Mouse (Mus musculus) midbrain, embryonic 14.5 days (tissue): ENCODE data around the gene Tmem236. TPM values are rescaled to one million over a fixed set of nuclear protein-coding genes. Genes with fewer than 3 reads are reported as not detected.

Source experiments
- ATAC-seq: fragments of 200-750 bp; cut with Nextera tagmentation; 2 replicates; pipeline ENCODE4 v1.8.0; 2017; ENCODE audit warnings: moderate number of reproducible peaks, moderate library complexity; ENCODE audit not compliant: low FRiP score, low TSS enrichment
- DNase-seq: peaks from one replicate; pipeline ENCODE4 v3.0.0-alpha.2; 2015
- H3K27ac ChIP-seq: fragments of 300-500 bp; sonication (generic); replicated peaks from 2 replicates; pipeline ENCODE4 v1.5.1; 2014; ENCODE audit warnings: mild to moderate bottlenecking, low read depth, low read length, moderate library complexity
- H3K27me3 ChIP-seq: fragments of 300-500 bp; sonication (generic); 2 replicates; pipeline ENCODE4 v1.6.1; 2014; ENCODE audit warnings: low read length, control low read depth, mixed read lengths; ENCODE audit not compliant: control insufficient read depth, insufficient read depth
- H3K36me3 ChIP-seq: fragments of 300-500 bp; sonication (generic); 2 replicates; pipeline ENCODE4 v1.6.1; 2014; ENCODE audit warnings: low read length, control low read depth; ENCODE audit not compliant: control insufficient read depth, insufficient read depth
- H3K4me1 ChIP-seq: fragments of 300-500 bp; sonication (generic); 2 replicates; pipeline ENCODE4 v1.6.1; 2014; ENCODE audit warnings: mild to moderate bottlenecking, antibody characterized with exemption, low read length, control low read depth; ENCODE audit not compliant: control insufficient read depth, insufficient read depth
- H3K4me2 ChIP-seq: fragments of 300-500 bp; sonication (generic); 2 replicates; pipeline ENCODE4 v1.6.1; 2014; ENCODE audit warnings: mild to moderate bottlenecking, low read length, moderate library complexity
- H3K4me3 ChIP-seq: fragments of 300-500 bp; sonication (generic); replicated peaks from 2 replicates; pipeline ENCODE4 v1.5.1; 2014; ENCODE audit warnings: low read depth, low read length
- H3K9ac ChIP-seq: fragments of 300-500 bp; sonication (generic); replicated peaks from 2 replicates; pipeline ENCODE4 v1.6.1; 2014; ENCODE audit warnings: mild to moderate bottlenecking, low read length, moderate library complexity
- H3K9me3 ChIP-seq: fragments of 300-500 bp; sonication (generic); 2 replicates; pipeline ENCODE4 v1.6.1; 2016; ENCODE audit warnings: low read length, control low read depth, mixed read lengths; ENCODE audit not compliant: control insufficient read depth
- WGBS: fragments of 180-500 bp; shearing (Covaris S2); extraction: QIAGEN DNeasy Blood & Tissue Kit; methylation state at CpG from one replicate; pipeline ENCODE4 v1.1.7; 2014; 5-methylcytosine and 5-hydroxymethylcytosine counted together
- microRNA counts: library from miRNA; unstranded; fragments of <30 nt; microRNA quantifications from one replicate; lab custom pipeline; 2016
- microRNA-seq: library from miRNA; unstranded; fragments of <30 nt; microRNA quantifications from one replicate; pipeline ENCODE4, GENCODE M21; 2016
- polyA plus RNA-seq: library from polyadenylated mRNA; unstranded; fragments of >200 nt; fragmentation: Nextera tagmentation; extraction: Ambion mirVana; gene quantifications from 2 replicates; pipeline ENCODE4 v1.2.1, GENCODE M21; 2014

Gene Tmem236
- polyA plus RNA-seq, 1 experiment from 2014 or later, result 0.18 TPM

- WGBS, result 92% methylated on average over 2 of the region's 2 CpGs
- H3K4me3 ChIP-seq, result no peak overlapping the region
- H3K27ac ChIP-seq, result no peak overlapping the region
- no peaks in the 10 kb centered on the region for H3K27me3 ChIP-seq
- DNase-seq (no peak), ATAC-seq (no peak)
- H3K4me2 ChIP-seq, result no peak overlapping the region
- H3K4me1 ChIP-seq, result no peaks in the 10 kb centered on the region
- H3K36me3 ChIP-seq, result no peaks in the 10 kb centered on the region
- no peak overlapping the region for H3K9ac ChIP-seq
- H3K9me3 ChIP-seq, result no peaks in the 10 kb centered on the region
Observed at GRCm38 (mm10) chr2:14244668-14245067, 70.3 kb downstream of the Tmem236 start.

DNA sequence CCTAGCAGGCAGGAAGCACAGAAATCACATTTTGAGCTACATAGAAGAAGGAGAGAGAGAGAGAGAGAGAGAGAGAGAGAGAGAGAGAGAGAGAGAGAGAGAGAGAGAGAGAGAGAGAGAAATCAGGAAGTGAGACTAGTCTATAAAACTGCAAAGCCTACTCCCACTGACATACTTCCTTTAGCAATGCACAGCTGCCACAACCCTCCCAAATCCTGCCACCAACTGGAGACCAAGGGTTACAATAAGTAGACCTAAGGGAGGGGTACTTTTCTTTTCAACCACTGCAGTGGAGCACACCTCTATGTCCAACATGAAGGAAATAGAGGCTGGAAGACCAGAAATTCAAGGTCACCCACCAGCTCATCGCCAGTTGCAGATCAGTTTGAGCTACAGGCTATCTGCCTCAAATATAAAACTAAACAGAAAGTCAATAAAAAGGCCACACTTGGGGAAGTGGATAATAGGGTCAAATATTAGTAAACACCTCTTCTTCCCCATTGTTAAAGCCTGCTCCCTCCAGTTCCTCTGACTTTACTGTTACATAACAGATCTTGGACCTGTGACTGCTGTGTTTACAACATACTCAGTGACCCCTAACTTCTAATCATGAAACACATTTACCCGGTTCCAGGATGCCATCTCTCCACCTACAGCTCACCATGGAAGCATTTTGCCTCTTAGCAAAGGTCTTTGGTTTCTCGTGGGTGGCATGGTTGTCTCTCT lies 75.7 kb downstream of the Tmem236 start:
- Histone ChIP-seq H3K4me2 (no peak overlapping the region), H3K27ac (no peak overlapping the region), H3K36me3 (no peaks in the 10 kb centered on the region), H3K4me1 (no peaks in the 10 kb centered on the region), H3K4me3 (no peak overlapping the region), H3K27me3 (no peaks in the 10 kb centered on the region), H3K9ac (no peak overlapping the region), H3K9me3 (no peaks in the 10 kb centered on the region)
- ATAC-seq (no peak), DNase-seq (no peak)
- 73% methylated on average over 3 of the region's 3 CpGs for WGBS

- H3K9ac ChIP-seq, result no peak overlapping the region
- no peaks in the 10 kb centered on the region for H3K27me3 ChIP-seq
- H3K4me2 ChIP-seq, result no peak overlapping the region
- H3K4me3 ChIP-seq, result no peak overlapping the region
- peak; percentile 4 for DNase-seq
- no peak overlapping the region for H3K27ac ChIP-seq
- no peak for ATAC-seq
- no peaks in the 10 kb centered on the region for H3K36me3 ChIP-seq
- H3K9me3 ChIP-seq, result no peaks in the 10 kb centered on the region
- no peaks in the 10 kb centered on the region for H3K4me1 ChIP-seq
- WGBS, result 81% methylated on average over 3 of the region's 3 CpGs
Observed at GRCm38 (mm10) chr2:14251938-14252337, 77.6 kb downstream of the Tmem236 start.

DNA sequence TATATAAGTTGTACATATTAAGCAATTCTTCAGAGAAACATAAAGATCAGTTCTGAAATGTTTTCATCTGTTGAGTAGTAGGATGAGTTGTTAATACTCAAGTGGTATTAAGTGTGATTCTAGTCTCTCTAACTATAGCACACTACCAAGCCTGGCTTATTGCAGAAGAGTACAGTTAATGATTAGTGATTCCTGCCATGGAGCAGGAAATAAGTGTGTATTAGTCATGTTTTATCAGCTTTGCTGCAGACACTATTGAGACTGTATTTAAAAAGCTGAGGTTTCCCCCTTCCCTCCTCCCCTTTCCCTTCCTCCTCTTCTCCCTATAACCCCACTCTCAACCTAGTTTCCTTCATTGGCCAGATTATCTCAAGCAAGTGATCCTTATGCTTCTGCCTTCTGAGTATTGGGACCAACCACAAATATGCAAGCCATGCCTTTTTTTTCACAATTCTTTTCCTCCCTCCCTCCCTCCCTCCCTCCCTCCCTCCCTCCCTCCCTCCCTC lies 84.1 kb downstream of the Tmem236 start:
- Histone ChIP-seq H3K36me3 (no peaks in the 10 kb centered on the region), H3K9ac (no peak overlapping the region), H3K4me3 (no peak overlapping the region), H3K9me3 (no peaks in the 10 kb centered on the region), H3K27me3 (no peaks in the 10 kb centered on the region), H3K4me2 (no peak overlapping the region), H3K27ac (no peak overlapping the region), H3K4me1 (no peaks in the 10 kb centered on the region)
- ATAC-seq (no peak), DNase-seq (no peak)

DNA sequence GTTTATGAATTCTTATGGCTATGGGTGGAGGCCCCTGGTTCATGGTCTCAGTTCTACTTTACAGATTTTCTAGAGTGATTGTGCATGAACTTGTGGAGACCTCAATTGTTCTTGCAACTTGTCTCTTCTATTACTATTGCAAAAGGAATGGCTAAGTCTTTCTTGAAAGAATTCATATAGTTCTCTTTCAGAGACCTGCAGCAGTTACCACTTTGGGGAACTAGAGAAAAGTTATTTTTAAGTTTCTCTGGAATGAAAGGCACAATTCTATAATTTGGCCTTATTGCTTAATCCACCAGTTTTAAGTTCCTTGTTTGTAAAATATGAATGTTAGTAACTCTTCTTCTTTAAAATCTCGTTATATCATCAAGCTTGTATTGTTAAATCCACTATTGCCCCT lies 87.8 kb downstream of the Tmem236 start:
- Histone ChIP-seq H3K36me3 (no peaks in the 10 kb centered on the region), H3K27ac (no peak overlapping the region), H3K4me1 (no peaks in the 10 kb centered on the region), H3K9ac (no peak overlapping the region), H3K4me2 (no peak overlapping the region), H3K4me3 (no peak overlapping the region), H3K27me3 (no peaks in the 10 kb centered on the region), H3K9me3 (no peaks in the 10 kb centered on the region)
- WGBS, result 85% methylated on average over 1 of the region's 1 CpGs
- DNase-seq (no peak), ATAC-seq (no peak)

DNA sequence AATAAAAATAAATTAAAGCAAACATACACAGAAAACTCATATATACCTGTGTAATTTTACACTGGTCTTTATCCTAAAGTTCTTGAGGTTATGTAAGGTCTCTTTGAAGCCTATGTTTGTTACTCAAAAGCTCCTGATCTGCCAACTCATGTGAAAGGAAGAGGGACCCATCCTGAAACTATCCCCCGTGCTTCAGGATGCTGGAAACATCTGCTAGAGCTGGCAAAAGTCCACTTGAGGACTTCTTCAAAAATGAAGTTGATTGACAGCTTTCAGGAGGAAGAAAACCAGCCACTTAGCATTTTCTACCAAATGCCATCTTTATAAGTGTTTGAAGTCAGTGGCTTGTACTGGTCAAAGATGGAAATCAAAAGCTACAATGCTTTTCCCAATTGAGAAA lies 94.8 kb downstream of the Tmem236 start:
- Histone ChIP-seq H3K36me3 (no peaks in the 10 kb centered on the region), H3K27me3 (no peaks in the 10 kb centered on the region), H3K9me3 (no peaks in the 10 kb centered on the region), H3K4me3 (no peak overlapping the region), H3K4me1 (no peaks in the 10 kb centered on the region), H3K27ac (no peak overlapping the region), H3K9ac (no peak overlapping the region), H3K4me2 (no peak overlapping the region)
- DNase-seq, result no peak
- no peak for ATAC-seq
- 80% methylated on average over 1 of the region's 1 CpGs for WGBS

MicroRNAs within 50 kb of the gene (microRNA counts, 519-probe panel; counts per million panel counts)
- microRNA mmu-miR-511 (lab: Ali Mortazavi, UCI), result not detected

Small RNA genes lying within 50 kb of the gene (microRNA-seq; reads per million reads assigned to microRNA genes)
- 2.2 reads per million, percentile 14 among the genes with 10 or more reads in this experiment for gene Mir511

Other genes starting within 250 kb of the Tmem236 start
- 76.5 and 94.6 TPM in 2 replicates for gene Hacd1, start 118.4 kb upstream of the Tmem236 start, polyA plus RNA-seq
- 138 and 141 TPM in 2 replicates for gene Stam, start 100.4 kb upstream of the Tmem236 start, polyA plus RNA-seq
- gene Mrc1, start 54.9 kb downstream of the Tmem236 start, polyA plus RNA-seq, result 0.15 and 6.8 TPM in 2 replicates
- gene Slc39a12, start 213.8 kb downstream of the Tmem236 start, polyA plus RNA-seq, result 2.8 and 3.1 TPM in 2 replicates